In genomic region chr13:24418024-24418423, GRCm38 (mm10) we compare ENCODE assay signal across 31 mouse cellular contexts.
A peak's percentile ranks its signal among the peaks of the same experiment; 100 is the strongest.
DNase-seq lines count a peak whose midpoint lies in the region; ATAC-seq and TF ChIP-seq lines count a peak whose summit lies in the region.
"Had no signal": no experiment of that assay in that cellular context is flagged by ENCODE, and none has a peak within 500 bp of the region (broad histone marks: within the 10 kb centered on the region; RNA-seq: fewer than 3 reads in every experiment).

No protein-coding gene starts in this region.

- no peak overlapping the region for H3K9ac ChIP-seq in heart, embryonic 11.5 days (ENCODE audit: low read depth, low read length)
- H3K9ac ChIP-seq in liver, embryonic 15.5 days: peak overlapping the region; percentile 44; the same call in 1 of the 2 replicates
- H3K9ac ChIP-seq in intestine, embryonic 16.5 days (ENCODE audit: low read depth, low read length): no peak overlapping the region
- H3K9ac ChIP-seq in heart, embryonic 12.5 days: no peak overlapping the region
- H3K9ac ChIP-seq: embryonic facial prominence, embryonic 13.5 days; heart, embryonic 13.5 days; hindbrain, embryonic 15.5 days; limb, embryonic 15.5 days; lung, embryonic 15.5 days; midbrain, embryonic 12.5 days; neural tube, embryonic 15.5 days had no signal

- no peak for ATAC-seq in heart, embryonic 11.5 days (replicated peaks; ENCODE audit: insufficient number of reproducible peaks, low FRiP score, low TSS enrichment)
- ATAC-seq in liver, embryonic 15.5 days (ENCODE audit: insufficient read depth): no peak
- ATAC-seq in intestine, embryonic 16.5 days: no peak
- no peak for ATAC-seq in granulocyte monocyte progenitor cell, adult 5-6 weeks (replicated peaks; ENCODE audit: poor library complexity, severe bottlenecking)
- no peak for ATAC-seq in heart, embryonic 12.5 days (ENCODE audit: insufficient number of reproducible peaks, low FRiP score)
- ATAC-seq: forebrain, embryonic 16.5 days; intestine, postnatal 0 days had no signal

- no peaks in the 10 kb centered on the region for H3K36me3 ChIP-seq in heart, embryonic 10.5 days
- H3K36me3 ChIP-seq in heart, embryonic 11.5 days (ENCODE audit: control insufficient read depth, insufficient read depth, low read length): no peaks in the 10 kb centered on the region
- H3K36me3 ChIP-seq in spleen, adult 2 months (ENCODE audit: control insufficient read depth, insufficient read depth, low read length): peaks cover 17% of the 10 kb centered on the region
- no peaks in the 10 kb centered on the region for H3K36me3 ChIP-seq in liver, embryonic 15.5 days (replicated peaks)
- H3K36me3 ChIP-seq in intestine, embryonic 16.5 days (ENCODE audit: control insufficient read depth, insufficient read depth, low read length): no peaks in the 10 kb centered on the region
- no peaks in the 10 kb centered on the region for H3K36me3 ChIP-seq in heart, embryonic 12.5 days
- H3K36me3 ChIP-seq: embryonic facial prominence, embryonic 13.5 days; forebrain, embryonic 10.5 days; heart, embryonic 13.5 days; hindbrain, embryonic 15.5 days; limb, embryonic 10.5 days; limb, embryonic 15.5 days; lung, embryonic 15.5 days; midbrain, embryonic 12.5 days; neural tube, embryonic 15.5 days had no signal

- no peak overlapping the region for H3K4me3 ChIP-seq in heart, embryonic 10.5 days
- no peak overlapping the region for H3K4me3 ChIP-seq in heart, embryonic 11.5 days (ENCODE audit: low read depth, low read length)
- peak overlapping the region; percentile 51 for H3K4me3 ChIP-seq in spleen, adult 2 months (ENCODE audit: extremely low read depth, insufficient read depth, insufficient read length)
- no peak overlapping the region for H3K4me3 ChIP-seq in liver, embryonic 15.5 days (replicated peaks)
- no peak overlapping the region for H3K4me3 ChIP-seq in intestine, embryonic 16.5 days (ENCODE audit: low read length)
- no peak overlapping the region for H3K4me3 ChIP-seq in heart, embryonic 12.5 days
- H3K4me3 ChIP-seq: embryonic facial prominence, embryonic 13.5 days; forebrain, embryonic 10.5 days; gastrocnemius, adult 2 months; heart, embryonic 13.5 days; hindbrain, embryonic 15.5 days; limb, embryonic 10.5 days; limb, embryonic 15.5 days; lung, embryonic 15.5 days; midbrain, embryonic 12.5 days; neural tube, embryonic 15.5 days had no signal

- no peak for TF ChIP-seq POLR2A in spleen, adult 2 months (IDR thresholded peaks at IDR 0.05; ENCODE audit: low read depth, low read length)

- H3K4me2 ChIP-seq in heart, embryonic 11.5 days: no peak overlapping the region
- H3K4me2 ChIP-seq in liver, embryonic 15.5 days: no peak overlapping the region
- H3K4me2 ChIP-seq in intestine, embryonic 16.5 days (ENCODE audit: low read depth, low read length): no peak overlapping the region
- no peak overlapping the region for H3K4me2 ChIP-seq in heart, embryonic 12.5 days
- H3K4me2 ChIP-seq: embryonic facial prominence, embryonic 13.5 days; heart, embryonic 13.5 days; hindbrain, embryonic 15.5 days; limb, embryonic 15.5 days; lung, embryonic 15.5 days; midbrain, embryonic 12.5 days; neural tube, embryonic 15.5 days had no signal

- no peaks in the 10 kb centered on the region for H3K9me3 ChIP-seq in heart, embryonic 10.5 days
- H3K9me3 ChIP-seq in heart, embryonic 11.5 days (replicated peaks; ENCODE audit: control insufficient read depth, low read length): no peaks in the 10 kb centered on the region
- no peaks in the 10 kb centered on the region for H3K9me3 ChIP-seq in liver, embryonic 15.5 days (replicated peaks)
- H3K9me3 ChIP-seq in intestine, embryonic 16.5 days (ENCODE audit: control insufficient read depth, low read length): no peaks in the 10 kb centered on the region
- H3K9me3 ChIP-seq in heart, embryonic 12.5 days (replicated peaks): no peaks in the 10 kb centered on the region
- H3K9me3 ChIP-seq: embryonic facial prominence, embryonic 13.5 days; forebrain, embryonic 10.5 days; heart, embryonic 13.5 days; hindbrain, embryonic 15.5 days; limb, embryonic 10.5 days; limb, embryonic 15.5 days; lung, embryonic 15.5 days; midbrain, embryonic 12.5 days; neural tube, embryonic 15.5 days had no signal

- TF ChIP-seq CTCF in spleen, adult 2 months (IDR thresholded peaks at IDR 0.05; ENCODE audit: extremely low read depth, insufficient read depth, insufficient read length, insufficient replicate concordance): no peak

- peak; percentile 41 for DNase-seq in heart, embryonic 10.5 days (ENCODE audit: low spot score)
- no peak for DNase-seq in spleen, adult 2 months (ENCODE audit: low read depth in 1 of 2, low spot score in 2 of 2)
- no peak for DNase-seq in spleen, adult 18-20 months
- DNase-seq: adrenal gland, postnatal 14 days; cerebellum, adult 18-20 months; cerebellum, postnatal 10 days; gastrocnemius, adult 2 months; heart, adult 11 months; heart, postnatal 10 days; kidney, adult 9 months; kidney, postnatal 10 days; layer of hippocampus, postnatal 36 days; retina, postnatal 1 day; right cerebral cortex, postnatal 14 days; thymus, postnatal 36 days had no signal

- peaks cover 10% of the 10 kb centered on the region; the same call in 1 of the 2 replicates for H3K4me1 ChIP-seq in heart, embryonic 10.5 days
- H3K4me1 ChIP-seq in heart, embryonic 11.5 days (ENCODE audit: control insufficient read depth, insufficient read depth, low read length): peaks cover 12% of the 10 kb centered on the region; the same call in 1 of the 2 replicates
- peaks cover 8% of the 10 kb centered on the region for H3K4me1 ChIP-seq in spleen, adult 2 months (ENCODE audit: control insufficient read depth, insufficient read depth, insufficient read length)
- H3K4me1 ChIP-seq in liver, embryonic 15.5 days (replicated peaks): peaks cover 88% of the 10 kb centered on the region
- peaks cover 6% of the 10 kb centered on the region; the same call in 1 of the 2 replicates for H3K4me1 ChIP-seq in intestine, embryonic 16.5 days (ENCODE audit: control insufficient read depth, insufficient read depth, low read length)
- peaks cover 7% of the 10 kb centered on the region for H3K4me1 ChIP-seq in heart, embryonic 12.5 days (replicated peaks)
- H3K4me1 ChIP-seq: embryonic facial prominence, embryonic 13.5 days; hindbrain, embryonic 15.5 days; limb, embryonic 10.5 days; limb, embryonic 15.5 days; lung, embryonic 15.5 days had no signal

- H3K27ac ChIP-seq in heart, embryonic 10.5 days: no peak overlapping the region
- H3K27ac ChIP-seq in heart, embryonic 11.5 days (ENCODE audit: low read depth, low read length): no peak overlapping the region
- H3K27ac ChIP-seq in spleen, adult 2 months (ENCODE audit: insufficient read depth, low read length): peak overlapping the region; percentile 77
- H3K27ac ChIP-seq in liver, embryonic 15.5 days (replicated peaks): peak overlapping the region; percentile 92
- H3K27ac ChIP-seq in intestine, embryonic 16.5 days (ENCODE audit: low read length): no peak overlapping the region
- H3K27ac ChIP-seq in heart, embryonic 12.5 days (ENCODE audit: poor library complexity, severe bottlenecking): no peak overlapping the region
- H3K27ac ChIP-seq: embryonic facial prominence, embryonic 13.5 days; forebrain, embryonic 10.5 days; gastrocnemius, adult 2 months; heart, embryonic 13.5 days; hindbrain, embryonic 15.5 days; limb, embryonic 10.5 days; limb, embryonic 15.5 days; lung, embryonic 15.5 days; midbrain, embryonic 12.5 days; neural tube, embryonic 15.5 days had no signal

- H3K27me3 ChIP-seq in heart, embryonic 10.5 days (ENCODE audit: insufficient read depth, poor library complexity, severe bottlenecking): no peaks in the 10 kb centered on the region
- H3K27me3 ChIP-seq in heart, embryonic 11.5 days (ENCODE audit: control insufficient read depth, insufficient read depth, low read length): no peaks in the 10 kb centered on the region
- no peaks in the 10 kb centered on the region for H3K27me3 ChIP-seq in spleen, adult 2 months (ENCODE audit: control insufficient read depth, insufficient read depth, low read length)
- H3K27me3 ChIP-seq in liver, embryonic 15.5 days: no peaks in the 10 kb centered on the region
- peaks cover 2% of the 10 kb centered on the region; the same call in 1 of the 2 replicates for H3K27me3 ChIP-seq in intestine, embryonic 16.5 days (replicated peaks; ENCODE audit: control insufficient read depth, insufficient read depth, low read length)
- no peaks in the 10 kb centered on the region for H3K27me3 ChIP-seq in heart, embryonic 12.5 days (replicated peaks)
- H3K27me3 ChIP-seq: embryonic facial prominence, embryonic 13.5 days; heart, embryonic 13.5 days; hindbrain, embryonic 15.5 days; limb, embryonic 15.5 days; lung, embryonic 15.5 days; midbrain, embryonic 12.5 days; neural tube, embryonic 15.5 days had no signal

- 35% methylated on average over 1 of the region's 1 CpGs for WGBS in heart, embryonic 10.5 days
- 52% methylated on average over 1 of the region's 1 CpGs for WGBS in heart, embryonic 11.5 days (ENCODE audit: insufficient replicate concordance)
- 76% methylated on average over 1 of the region's 1 CpGs for WGBS in spleen, adult 2 months
- 50% methylated on average over 1 of the region's 1 CpGs for WGBS in liver, embryonic 15.5 days (ENCODE audit: insufficient replicate concordance)
- 39% methylated on average over 1 of the region's 1 CpGs for WGBS in intestine, embryonic 16.5 days
- 47% methylated on average over 1 of the region's 1 CpGs for WGBS in heart, embryonic 12.5 days

Comparison
In these comparisons a context has a peak if more than half of its experiments do, and no peak if none do; other contexts are left out.
1. H3K27ac ChIP-seq: peak in spleen, adult 2 months (single experiment) and liver, embryonic 15.5 days (single experiment); none in heart, embryonic 10.5 days (single experiment), heart, embryonic 11.5 days (single experiment), intestine, embryonic 16.5 days (single experiment) and heart, embryonic 12.5 days (single experiment).